Mouse (Mus musculus): ENCODE measurements around the gene Ak5.
"Not testable (repeated sequence)": the region's sequence is repeated elsewhere in the genome, so short reads cannot be mapped to it uniquely, and the experiment has no call there.

The Ak5 gene

DNA sequence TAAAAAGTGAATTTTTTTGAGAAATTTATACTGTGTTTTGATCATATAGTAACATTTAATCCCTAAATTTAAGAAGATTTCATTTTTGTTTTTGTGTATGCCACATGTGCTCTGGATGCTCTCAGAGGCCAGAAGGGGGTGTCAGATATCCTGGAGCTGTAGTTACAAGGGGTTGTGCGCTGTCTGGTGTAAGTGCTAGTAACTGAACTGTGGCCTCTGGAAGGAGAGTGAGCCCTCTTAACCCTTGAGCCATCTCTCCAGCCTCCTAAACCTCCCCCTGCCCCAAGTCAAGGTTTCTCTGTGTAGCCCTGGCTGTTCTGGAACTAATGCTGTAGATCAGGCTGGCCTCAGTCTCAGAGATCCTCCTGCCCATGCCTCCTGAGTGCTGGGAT lies 192.9 kb downstream of the Ak5 start:
- no peak for DNase-seq (ENCODE audit: low read depth)

DNA sequence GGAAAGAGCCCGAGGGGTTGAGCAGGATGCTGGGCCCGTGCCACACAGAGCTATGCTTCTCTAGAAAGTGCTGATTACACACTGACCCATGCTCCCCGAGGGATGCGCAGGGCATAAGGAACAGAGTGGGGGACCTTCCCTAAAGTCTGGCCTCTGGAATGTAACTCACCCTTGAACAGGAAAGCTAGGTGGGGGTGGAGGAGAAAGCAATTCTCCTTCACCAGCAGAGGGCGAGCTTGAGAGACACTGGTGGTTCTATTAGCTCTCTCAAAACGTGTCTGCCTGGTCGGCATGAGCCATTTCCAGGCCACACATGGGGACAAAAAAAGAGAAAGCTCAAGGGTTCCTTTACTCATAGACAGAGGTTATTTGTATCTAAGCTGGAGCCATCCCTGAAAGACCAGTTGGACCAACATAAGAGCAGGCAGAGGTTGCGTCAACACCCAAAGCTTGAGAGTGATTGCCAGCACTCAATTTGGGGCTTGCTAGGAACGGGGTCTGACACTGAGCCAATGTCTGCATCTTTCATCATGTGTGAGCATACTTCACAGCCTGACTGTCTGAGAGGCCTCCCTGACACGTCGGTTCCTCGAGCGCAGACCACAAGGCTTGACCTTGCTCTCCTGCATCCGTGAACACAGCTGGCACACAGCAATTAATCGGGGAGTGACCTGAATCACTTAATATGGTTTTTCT lies 193.4 kb downstream of the Ak5 start:
- DNase-seq (ENCODE audit: low read depth) = no peak

DNA sequence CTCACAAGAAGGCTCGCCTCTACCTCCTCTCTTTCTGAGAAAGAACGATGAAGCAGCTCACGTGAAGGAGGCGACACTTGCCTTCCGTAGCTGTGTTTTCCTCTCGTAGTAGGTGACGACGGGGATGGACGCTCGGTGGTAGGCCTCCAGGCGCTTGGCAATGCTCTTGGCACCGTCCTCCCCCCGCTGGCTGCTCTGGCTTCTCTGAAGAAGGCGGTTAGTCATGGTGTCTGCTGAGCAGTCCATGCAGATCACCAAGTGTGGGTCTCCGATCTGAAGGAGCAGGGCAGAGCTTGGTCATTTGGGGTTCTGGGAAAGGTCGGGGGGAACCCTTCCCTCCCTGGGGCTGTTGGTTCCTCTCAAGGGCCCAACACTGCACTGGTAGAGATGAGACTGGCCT lies 195.5 kb downstream of the Ak5 start:
- DNase-seq (ENCODE audit: low read depth) = no peak

DNA sequence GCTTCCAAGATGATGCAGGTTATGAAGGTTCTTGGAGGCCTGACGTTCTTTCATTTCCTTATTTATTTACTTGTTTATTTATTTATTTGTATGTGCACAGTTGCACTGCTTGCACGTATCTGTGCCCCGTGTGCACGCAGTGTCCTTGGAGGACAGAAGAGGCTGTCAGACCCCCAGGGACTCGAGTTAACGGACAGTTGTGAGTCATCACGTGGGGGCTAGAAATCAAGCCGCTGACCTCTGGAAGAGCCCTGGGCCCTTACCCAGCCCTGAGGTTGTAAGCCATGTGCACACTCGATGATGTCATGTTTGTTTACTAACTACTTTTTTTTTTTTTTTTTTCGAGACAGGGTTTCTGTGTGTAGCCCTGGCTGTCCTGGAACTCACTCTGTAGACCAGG lies 197.8 kb downstream of the Ak5 start:
- DNase-seq (ENCODE audit: low read depth) = no peak

DNA sequence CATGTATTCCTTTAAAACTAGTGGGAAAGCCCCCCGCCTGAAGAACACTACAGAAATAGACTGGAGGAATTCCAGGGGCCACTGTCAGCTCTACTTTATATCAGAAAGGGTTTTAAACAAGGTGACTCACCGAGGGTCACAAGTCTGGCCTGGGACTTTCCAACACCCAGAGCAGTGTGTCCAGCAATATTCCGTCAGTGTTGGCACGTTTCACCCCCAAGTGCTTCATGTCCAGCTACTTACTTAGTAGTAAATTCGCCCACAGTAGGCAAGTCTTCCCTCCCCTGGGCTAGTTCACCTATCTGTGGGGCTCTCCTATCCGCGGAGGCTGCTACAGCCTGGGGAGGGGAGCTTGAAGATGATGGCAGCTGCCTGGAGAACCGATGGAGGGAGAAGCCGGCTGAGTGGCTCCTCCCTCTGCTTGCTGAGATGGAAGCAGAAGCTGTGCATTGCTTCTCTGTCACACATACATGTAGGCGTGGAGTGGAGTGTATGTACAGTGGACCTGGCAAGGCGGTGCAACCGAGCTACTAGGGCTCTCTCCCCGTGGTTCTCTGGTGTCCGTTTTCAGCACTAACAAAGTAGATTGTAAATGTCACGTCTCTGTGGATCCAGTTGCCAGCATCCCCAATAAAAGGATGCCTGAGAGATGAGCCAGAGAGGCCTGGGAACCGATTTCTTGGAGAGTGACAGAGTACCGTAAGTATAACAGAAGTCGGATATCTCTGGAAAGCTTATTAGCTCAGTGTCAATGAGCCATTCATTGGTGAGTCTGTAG lies 198.5 kb downstream of the Ak5 start:
- peak; percentile 80 for DNase-seq (ENCODE audit: low read depth)

DNA sequence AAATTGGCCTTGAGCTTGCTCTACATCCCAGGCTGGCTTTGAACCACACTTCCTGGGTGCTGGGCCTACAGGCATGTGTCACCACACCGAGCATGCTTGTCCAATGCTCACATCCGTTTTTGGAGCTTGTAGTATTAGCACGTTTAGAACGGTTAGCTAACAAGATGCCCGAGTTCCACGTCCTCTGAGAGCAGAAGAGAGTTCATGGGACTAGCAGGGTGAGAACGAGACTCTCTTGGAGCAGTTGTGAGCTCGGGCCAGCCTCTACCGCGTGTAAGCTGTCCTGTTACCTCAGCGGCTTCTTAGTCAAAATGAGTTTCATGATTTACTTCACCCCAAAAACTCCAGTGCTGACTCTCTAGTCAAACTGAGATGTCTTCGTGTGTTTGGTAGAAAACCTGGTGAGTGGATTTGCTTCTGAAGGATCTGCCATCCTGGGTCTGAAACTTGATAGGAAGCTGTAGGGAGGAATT lies 199.6 kb downstream of the Ak5 start:
- no peak for DNase-seq (ENCODE audit: low read depth)

DNA sequence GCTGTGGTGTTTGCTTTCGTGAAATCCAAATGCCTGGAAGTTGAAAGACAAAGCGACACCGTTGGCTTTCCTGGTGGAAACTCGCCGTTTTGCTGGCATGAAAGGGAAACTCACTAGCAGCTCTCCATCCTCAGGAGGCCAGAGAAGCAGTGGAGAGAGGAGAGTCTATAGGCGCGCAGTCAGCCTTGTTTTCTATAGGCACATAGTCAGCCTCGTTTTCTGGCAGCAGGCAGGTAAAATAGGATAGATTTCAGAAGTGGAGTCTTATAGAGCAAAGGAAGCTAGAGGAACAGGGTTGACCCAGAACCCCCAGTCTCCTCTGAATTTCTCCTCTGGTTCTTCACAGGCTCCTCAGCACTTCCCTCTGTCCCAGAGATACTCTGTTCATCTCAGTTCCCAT lies 200.1 kb downstream of the Ak5 start:
- no peak for DNase-seq (ENCODE audit: low read depth)

DNA sequence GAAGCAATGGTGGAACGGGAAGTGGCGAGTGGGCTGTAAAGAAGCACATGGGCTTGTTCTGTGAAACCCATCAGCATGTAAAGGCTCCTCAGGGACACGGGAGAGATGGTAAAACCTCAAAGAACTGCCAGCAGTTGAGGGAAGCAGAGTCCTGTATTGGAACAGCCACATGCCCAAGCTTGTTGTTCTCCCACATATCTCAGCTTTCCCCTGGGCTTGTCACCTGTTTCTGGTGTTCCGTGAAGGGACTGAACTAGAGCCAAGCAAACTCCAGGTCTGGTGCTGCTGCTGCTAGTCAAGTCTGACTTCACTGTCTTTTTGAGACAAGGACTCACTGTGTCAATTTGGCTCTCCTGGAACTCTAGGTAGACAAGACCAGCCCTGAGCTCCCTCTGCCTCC lies 200.8 kb downstream of the Ak5 start:
- no peak for DNase-seq (ENCODE audit: low read depth)

DNA sequence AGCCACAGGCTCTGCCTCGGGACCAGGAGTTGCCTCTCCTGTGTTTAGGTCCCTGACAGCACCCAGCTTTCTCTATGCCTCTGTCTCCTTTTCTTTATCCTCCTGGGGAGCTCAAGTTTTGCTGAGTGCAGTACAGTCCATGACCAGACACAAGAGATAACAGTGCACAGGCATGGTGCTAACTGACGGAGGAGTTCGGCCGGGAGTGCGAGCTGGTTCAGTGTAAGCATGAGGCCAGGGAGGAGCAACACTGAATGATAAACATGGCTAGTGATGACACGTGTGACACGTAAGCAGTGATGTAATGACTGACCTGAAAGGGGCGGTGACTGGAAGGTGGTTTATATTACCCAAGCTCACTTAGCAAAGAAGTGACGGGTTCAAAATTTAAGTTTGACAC lies 201.3 kb downstream of the Ak5 start:
- no peak for DNase-seq (ENCODE audit: low read depth)

DNA sequence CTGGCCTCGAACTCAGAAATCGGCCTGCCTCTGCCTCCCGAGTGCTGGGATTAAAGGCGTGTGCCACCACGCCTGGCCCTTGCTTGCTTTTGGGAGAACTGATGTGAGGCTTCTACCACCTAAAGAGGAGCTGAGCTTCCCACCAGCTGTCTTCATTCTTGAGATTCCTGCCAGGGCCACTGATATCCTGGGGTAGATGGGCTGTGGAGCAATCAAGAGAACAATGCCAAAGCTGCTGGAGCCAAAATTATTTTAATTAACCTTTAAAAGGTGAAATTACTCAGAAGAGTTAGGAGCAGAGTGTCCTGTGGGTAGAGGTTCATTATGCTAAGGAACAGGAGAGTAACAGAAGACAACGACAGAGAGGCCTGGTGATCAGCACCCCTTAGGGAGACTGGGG lies 202.8 kb downstream of the Ak5 start:
- DNase-seq (ENCODE audit: low read depth) = no peak

DNA sequence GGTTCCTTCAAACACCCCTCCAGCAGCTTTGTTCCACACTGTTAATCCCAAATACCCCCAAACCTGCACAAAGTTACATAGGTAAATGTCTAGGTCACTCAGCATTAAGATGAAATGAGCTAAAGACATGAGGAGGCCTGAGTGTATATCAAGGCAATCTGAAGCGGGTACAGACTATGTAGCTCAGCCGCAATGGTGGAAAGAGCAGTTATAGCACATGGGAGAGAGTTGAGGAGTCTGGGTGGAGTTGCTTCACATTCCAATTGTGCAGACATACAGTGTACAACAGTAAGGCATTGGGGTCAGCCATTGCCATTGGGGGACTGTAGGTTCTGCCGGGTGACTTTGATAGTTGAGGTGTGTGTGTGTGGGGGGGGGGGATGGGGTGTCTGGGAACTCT lies 203.7 kb downstream of the Ak5 start:
- no peak for DNase-seq (ENCODE audit: low read depth)

DNA sequence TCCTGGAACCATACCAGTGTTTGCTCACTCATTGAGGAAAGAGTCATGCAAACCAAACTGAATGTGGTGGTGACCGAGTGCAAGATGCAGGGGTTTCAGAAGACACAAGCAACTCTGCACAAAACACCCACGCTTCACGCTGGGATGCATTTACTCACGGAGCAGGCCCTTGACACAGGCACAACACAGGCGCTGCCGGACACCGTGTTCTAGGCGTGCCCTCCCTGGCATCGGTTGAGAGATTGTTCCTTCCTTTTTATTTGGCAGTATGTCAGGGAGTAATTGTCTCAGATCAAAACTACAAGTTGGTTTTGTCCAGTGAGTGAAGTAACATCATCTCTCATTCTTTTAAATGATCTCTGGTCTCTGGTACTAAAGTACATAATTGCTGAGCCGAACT lies 205.3 kb downstream of the Ak5 start:
- no peak for DNase-seq (ENCODE audit: low read depth)

DNA sequence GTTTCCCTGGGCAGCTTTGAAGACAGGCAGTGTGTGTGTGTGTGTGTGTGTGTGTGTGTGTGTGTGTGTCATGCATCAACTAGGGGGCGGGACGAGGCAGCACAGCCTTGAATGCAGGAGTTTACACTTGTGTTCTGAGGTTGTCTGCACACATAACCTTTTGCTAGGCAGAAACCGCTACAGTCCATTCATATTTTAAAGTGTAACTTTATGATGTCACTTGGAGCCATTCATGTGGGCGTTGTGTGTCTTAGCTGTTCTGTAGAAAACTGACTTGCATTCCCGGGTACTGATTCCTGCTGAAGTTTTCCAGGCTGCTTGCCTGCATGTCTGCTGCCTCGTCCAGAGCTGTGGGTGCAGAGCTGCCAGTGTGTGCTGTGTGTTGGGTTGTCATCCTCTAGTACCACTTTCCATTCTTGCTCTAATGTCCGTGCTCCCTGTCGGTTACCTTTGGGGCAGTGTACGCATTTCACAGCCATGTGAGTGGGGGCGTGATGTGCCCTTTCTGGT lies 206.1 kb downstream of the Ak5 start:
- DNase-seq (ENCODE audit: low read depth) = no peak

DNA sequence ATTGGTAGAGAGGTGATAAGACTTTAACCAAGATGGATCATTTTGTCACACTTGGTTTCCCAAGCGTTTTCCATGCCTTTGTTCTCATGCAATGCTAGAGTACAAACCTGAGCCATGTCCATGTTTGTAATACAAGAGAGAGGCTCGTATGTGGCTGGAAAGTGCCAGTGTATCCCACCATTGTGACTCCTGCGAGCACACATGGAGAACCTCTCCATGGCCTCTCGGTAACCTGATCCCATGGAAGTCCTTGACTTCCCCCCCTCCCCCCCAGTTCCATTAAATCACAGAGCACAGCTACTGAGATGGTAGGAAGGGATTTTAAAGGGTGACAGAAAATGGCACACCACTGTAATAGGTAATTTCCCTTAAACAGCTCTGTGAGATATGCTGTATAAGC lies 207.4 kb downstream of the Ak5 start:
- DNase-seq (ENCODE audit: low read depth) = no peak

DNA sequence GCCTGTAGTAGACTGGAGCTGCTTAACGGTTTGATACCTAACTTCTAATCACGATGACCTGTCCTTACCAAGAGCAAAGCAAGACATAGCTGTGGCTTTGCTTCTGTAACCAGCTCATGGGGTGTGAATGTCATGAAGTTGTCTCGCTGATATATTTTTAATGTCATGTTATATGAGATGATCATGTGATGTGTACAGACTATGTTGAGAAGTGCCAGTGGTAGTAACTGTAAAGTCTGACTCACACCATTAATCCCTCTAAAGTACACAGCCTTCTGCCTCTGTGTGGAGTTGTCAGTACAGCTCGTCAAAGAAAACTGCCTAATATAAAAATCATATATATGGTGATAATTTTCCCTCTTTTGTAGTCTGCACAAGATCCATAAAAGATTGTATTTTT lies 209.3 kb downstream of the Ak5 start:
- DNase-seq (ENCODE audit: low read depth) = not testable (repeated sequence)

DNA sequence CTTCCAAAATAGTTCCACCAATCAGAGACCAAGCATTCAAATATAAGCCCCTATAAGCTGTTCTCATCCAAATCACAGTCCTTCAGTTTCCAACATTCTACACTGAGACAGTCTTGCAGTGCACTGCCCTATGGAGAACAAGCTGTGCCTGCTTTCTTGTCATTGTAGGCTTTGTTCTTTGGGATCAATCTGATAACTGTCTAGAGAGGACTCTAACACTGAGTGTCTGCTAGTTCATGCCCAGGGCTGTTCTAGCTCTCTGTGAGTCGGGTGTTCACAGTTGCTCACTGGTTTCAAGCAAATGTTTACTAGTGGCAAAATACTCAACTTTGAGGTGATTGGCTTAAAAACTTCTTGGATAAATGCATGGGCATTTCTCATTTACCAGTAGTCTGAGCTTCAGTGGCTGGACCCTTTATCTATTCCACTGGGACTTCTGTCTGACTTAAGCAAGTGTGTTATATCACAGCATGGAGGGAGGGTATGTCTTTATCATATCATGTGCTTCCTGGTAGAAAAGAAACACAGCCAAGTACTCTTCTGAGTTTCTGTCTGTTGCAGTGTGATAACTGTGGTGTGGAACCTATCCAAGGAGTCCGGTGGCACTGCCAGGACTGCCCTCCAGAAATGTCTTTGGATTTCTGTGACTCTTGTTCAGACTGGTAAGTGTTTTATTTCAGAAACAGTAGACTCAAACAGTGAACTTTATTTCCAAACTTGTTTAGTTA lies 210.7 kb downstream of the Ak5 start:
- DNase-seq (ENCODE audit: low read depth) = no peak

DNA sequence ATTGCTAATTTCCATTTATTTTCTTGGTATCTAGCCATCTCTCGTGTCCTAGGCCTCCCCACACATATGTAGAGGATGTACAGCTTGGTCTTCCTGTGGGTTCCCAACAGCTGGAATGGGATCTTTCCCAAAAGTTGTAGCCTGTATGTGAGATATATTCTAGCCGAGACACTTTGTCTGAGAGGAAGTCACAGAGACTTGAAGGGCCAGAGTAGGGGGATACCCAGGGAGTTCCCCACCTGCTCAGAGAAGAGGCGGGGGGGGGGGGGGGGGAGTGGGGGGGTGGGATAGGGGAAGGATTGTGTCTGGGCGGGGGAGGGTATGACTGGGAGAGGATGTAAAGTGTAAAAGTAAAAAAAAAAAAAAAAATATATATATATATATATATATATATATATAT lies 215.0 kb downstream of the Ak5 start:
- no peak for DNase-seq (ENCODE audit: low read depth)

DNA sequence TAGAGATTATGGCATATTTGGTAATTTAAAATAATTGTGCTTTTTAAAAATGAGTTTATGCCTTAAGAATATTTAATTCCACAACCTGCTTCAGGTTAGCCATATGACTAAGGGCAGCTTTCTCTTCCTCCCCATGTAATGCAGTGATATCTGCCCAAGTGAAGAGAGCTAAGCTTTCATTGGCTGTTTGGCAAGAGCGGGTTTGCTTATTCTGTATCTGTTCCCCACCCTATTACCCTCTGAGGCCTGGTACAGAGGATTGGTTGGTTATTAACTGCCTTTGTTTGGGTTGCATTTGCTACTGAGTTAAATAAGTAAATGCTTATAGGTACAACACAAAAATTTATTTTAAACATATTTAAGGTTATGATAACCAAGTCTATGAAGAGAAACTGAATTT lies 221.2 kb downstream of the Ak5 start:
- no peak for DNase-seq (ENCODE audit: low read depth)

DNA sequence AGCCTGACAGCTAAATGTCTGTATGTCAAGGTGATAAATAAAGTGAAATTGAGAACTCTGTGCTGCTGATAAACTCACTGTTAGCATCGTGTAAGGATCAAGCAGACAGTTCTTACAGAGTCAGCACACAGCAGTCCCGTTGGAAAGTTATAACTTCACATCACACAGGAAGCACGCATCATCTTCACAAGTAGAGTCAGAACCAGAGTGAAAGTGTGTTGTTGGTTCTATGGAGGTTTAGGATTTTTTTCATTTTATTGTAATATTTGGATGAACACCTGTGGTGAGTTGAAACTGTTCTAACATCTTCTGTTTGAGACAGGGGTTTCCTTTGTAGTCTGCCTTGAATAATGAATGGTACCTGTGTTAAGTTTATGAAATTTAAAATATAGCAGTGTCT lies 224.0 kb downstream of the Ak5 start:
- DNase-seq (ENCODE audit: low read depth) = no peak

DNA sequence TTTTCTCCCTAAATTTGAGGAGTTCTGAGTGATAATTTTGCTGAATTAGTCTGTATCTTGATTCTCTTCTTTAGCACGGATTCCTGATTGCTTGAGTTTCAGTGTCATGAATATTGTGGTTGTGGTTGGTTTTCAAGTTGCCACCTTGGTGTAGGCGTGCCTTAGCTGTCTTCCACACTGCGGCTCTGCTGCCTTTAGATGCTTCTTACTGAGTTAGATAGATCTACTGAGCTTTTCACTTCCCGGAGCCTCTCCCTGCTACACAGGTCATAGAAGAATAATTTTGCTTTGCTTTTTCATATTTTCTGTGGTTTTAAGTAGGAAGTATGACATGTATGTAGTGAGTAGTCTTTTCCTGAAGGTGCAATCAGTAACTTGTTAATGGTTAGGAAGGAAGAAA lies 225.4 kb downstream of the Ak5 start:
- no peak for DNase-seq (ENCODE audit: low read depth)

DNA sequence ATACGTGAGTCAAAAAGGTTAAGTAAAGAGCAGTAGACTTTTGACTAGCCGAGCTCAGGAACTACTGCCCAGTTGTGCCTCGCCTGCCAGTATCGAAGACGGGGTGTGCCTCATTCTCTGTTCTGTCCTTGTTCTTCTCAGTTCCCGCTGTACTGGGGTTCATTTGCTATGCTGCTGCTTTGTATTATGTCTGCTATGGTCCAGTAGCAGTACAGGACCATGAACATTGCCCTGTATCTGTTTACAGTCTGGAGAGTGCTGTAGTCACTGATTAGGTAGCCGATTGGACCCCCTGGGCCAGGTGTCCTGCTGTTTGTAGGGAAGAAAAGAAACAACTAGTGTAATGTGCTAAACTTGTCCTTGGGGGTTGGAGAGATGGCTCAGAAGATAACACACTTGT lies 230.1 kb downstream of the Ak5 start:
- DNase-seq (ENCODE audit: low read depth) = no peak

DNA sequence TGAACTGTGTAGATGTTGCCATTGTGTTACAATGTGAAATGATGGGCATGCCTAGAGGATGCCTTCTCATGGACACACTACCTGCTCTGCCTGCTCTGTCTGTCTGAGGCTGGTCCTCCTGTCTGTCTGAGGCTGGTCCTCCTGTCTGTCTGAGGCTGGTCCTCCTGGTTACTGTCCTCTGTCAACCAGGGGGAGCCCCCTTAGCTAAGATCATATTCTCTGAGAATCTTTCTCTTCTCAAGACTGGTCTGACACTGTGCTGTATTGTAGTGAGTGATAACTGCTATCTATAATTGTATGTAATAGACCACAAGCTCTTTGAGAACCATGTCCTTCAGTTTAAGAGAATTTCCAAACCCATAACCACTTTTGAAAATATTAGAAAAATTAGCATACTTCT lies 232.6 kb downstream of the Ak5 start:
- no peak for DNase-seq (ENCODE audit: low read depth)

DNA sequence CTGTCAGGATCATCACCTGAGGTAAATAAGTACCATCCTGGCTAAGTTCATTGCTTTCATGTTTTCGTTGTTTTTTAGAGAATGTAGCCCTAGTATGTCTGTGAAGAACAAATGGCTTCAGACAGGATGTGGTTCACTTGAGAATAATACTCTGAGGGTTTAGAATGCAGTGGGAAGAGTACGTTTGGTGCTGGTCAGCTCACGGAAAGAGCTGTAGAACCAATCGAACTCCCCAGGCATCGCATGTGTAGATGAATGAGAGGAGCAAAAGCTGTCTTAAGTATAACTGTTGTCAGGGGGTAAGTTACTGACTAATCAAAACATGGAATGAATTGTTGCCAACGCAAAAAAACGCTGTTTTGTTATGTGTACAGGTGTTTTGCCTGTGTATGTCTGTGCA lies 235.5 kb downstream of the Ak5 start:
- no peak for DNase-seq (ENCODE audit: low read depth)

All from fibroblast of lung, adult 2 months (primary cell).